Comparison of ENCODE assay signal across 29 mouse cellular contexts in genomic region chr16:87743661-87744060, GRCm38 (mm10). TPM values are rescaled to one million over a fixed set of nuclear protein-coding genes. Genes with fewer than 3 reads are reported as not detected.
DNase-seq lines count a peak whose midpoint lies in the region; ATAC-seq lines count a peak whose summit lies in the region.
"Had no signal": no experiment of that assay in that cellular context is flagged by ENCODE, and none has a peak within 500 bp of the region (broad histone marks: within the 10 kb centered on the region; RNA-seq: fewer than 3 reads in every experiment).

No protein-coding gene starts in this region.

- no peaks in the 10 kb centered on the region for H3K27me3 ChIP-seq in forebrain, embryonic 10.5 days (ENCODE audit: poor library complexity, severe bottlenecking)
- no peaks in the 10 kb centered on the region for H3K27me3 ChIP-seq in forebrain, embryonic 14.5 days (replicated peaks; ENCODE audit: control insufficient read depth, insufficient read depth, low read length)
- no peaks in the 10 kb centered on the region for H3K27me3 ChIP-seq in hindbrain, embryonic 11.5 days (ENCODE audit: control insufficient read depth, insufficient read depth, low read length)
- no peaks in the 10 kb centered on the region for H3K27me3 ChIP-seq in hindbrain, embryonic 14.5 days (ENCODE audit: control insufficient read depth, insufficient read depth, low read length)
- H3K27me3 ChIP-seq: embryonic facial prominence, embryonic 13.5 days; limb, embryonic 12.5 days; liver, embryonic 15.5 days had no signal

- no peak overlapping the region for H3K4me2 ChIP-seq in forebrain, embryonic 14.5 days (ENCODE audit: low read length)
- no peak overlapping the region for H3K4me2 ChIP-seq in hindbrain, embryonic 11.5 days (replicated peaks; ENCODE audit: low read depth, low read length)
- no peak overlapping the region for H3K4me2 ChIP-seq in hindbrain, embryonic 14.5 days (replicated peaks)
- H3K4me2 ChIP-seq: embryonic facial prominence, embryonic 13.5 days; heart, embryonic 11.5 days; limb, embryonic 12.5 days; liver, embryonic 15.5 days; lung, embryonic 14.5 days had no signal

- H3K27ac ChIP-seq in forebrain, embryonic 10.5 days, result peak overlapping the region; percentile 44; the same call in 1 of the 2 replicates
- no peak overlapping the region for H3K27ac ChIP-seq in forebrain, embryonic 14.5 days (ENCODE audit: low read depth, low read length)
- H3K27ac ChIP-seq in hindbrain, embryonic 11.5 days (ENCODE audit: low read depth, low read length), result no peak overlapping the region
- no peak overlapping the region for H3K27ac ChIP-seq in hindbrain, embryonic 14.5 days
- H3K27ac ChIP-seq: embryonic facial prominence, embryonic 13.5 days; left cerebral cortex, adult 2 months; limb, embryonic 12.5 days; liver, embryonic 15.5 days; midbrain, embryonic 10.5 days; stomach, postnatal 0 days had no signal

- no peaks in the 10 kb centered on the region for H3K36me3 ChIP-seq in forebrain, embryonic 10.5 days (replicated peaks)
- no peaks in the 10 kb centered on the region for H3K36me3 ChIP-seq in forebrain, embryonic 14.5 days (ENCODE audit: control insufficient read depth, insufficient read depth, low read length)
- no peaks in the 10 kb centered on the region for H3K36me3 ChIP-seq in hindbrain, embryonic 11.5 days (ENCODE audit: control insufficient read depth, insufficient read depth, low read length)
- H3K36me3 ChIP-seq in hindbrain, embryonic 14.5 days (replicated peaks; ENCODE audit: control insufficient read depth, insufficient read depth), result no peaks in the 10 kb centered on the region
- H3K36me3 ChIP-seq: embryonic facial prominence, embryonic 13.5 days; limb, embryonic 12.5 days; liver, embryonic 15.5 days; midbrain, embryonic 10.5 days had no signal

- no peak for DNase-seq in forebrain, embryonic 10.5 days (ENCODE audit: extremely low spot score, low spot score)
- no peak for DNase-seq in forebrain, embryonic 14.5 days (ENCODE audit: low spot score)
- peak; percentile 51 for DNase-seq in hindbrain, embryonic 11.5 days (ENCODE audit: low spot score)
- DNase-seq in hindbrain, embryonic 14.5 days (ENCODE audit: low spot score), result no peak
- DNase-seq in testis, postnatal 10 days (ENCODE audit: low spot score), result peak; percentile 11
- no peak for DNase-seq in testis, postnatal 14 days (ENCODE audit: low spot score)
- peak; percentile 75 for DNase-seq in retina, postnatal 1 day
- no peak for DNase-seq in frontal cortex, postnatal 25 days (ENCODE audit: low spot score in 2 of 2)
- DNase-seq: adrenal gland, postnatal 36 days; cerebellum, adult 18-20 months; cerebellum, postnatal 10 days; gastrocnemius, postnatal 14 days; heart, postnatal 36 days; kidney, adult 11 months; kidney, postnatal 14 days; lung, embryonic 14.5 days; lung, postnatal 14 days; right cerebral cortex, postnatal 4 days; thymus, postnatal 4 days had no signal

- H3K9ac ChIP-seq in forebrain, embryonic 14.5 days (ENCODE audit: low read length), result no peak overlapping the region
- no peak overlapping the region for H3K9ac ChIP-seq in hindbrain, embryonic 11.5 days (ENCODE audit: low read depth, low read length)
- no peak overlapping the region for H3K9ac ChIP-seq in hindbrain, embryonic 14.5 days
- H3K9ac ChIP-seq: embryonic facial prominence, embryonic 13.5 days; limb, embryonic 12.5 days; liver, embryonic 15.5 days; lung, embryonic 14.5 days had no signal

- H3K4me3 ChIP-seq in forebrain, embryonic 10.5 days, result no peak overlapping the region
- no peak overlapping the region for H3K4me3 ChIP-seq in forebrain, embryonic 14.5 days (ENCODE audit: low read depth, low read length)
- H3K4me3 ChIP-seq in hindbrain, embryonic 11.5 days (ENCODE audit: low read depth, low read length), result no peak overlapping the region
- H3K4me3 ChIP-seq in hindbrain, embryonic 14.5 days (replicated peaks; ENCODE audit: low read length), result no peak overlapping the region
- H3K4me3 ChIP-seq: embryonic facial prominence, embryonic 13.5 days; erythroblast, embryonic 14.5 days; left cerebral cortex, adult 2 months; limb, embryonic 12.5 days; liver, embryonic 15.5 days; midbrain, embryonic 10.5 days had no signal

- peaks cover 8% of the 10 kb centered on the region for H3K4me1 ChIP-seq in forebrain, embryonic 10.5 days
- H3K4me1 ChIP-seq in forebrain, embryonic 14.5 days (ENCODE audit: control insufficient read depth, insufficient read depth, low read length), result no peaks in the 10 kb centered on the region
- H3K4me1 ChIP-seq in hindbrain, embryonic 11.5 days (replicated peaks; ENCODE audit: control insufficient read depth, insufficient read depth, low read length), result no peaks in the 10 kb centered on the region
- H3K4me1 ChIP-seq in hindbrain, embryonic 14.5 days (replicated peaks; ENCODE audit: control insufficient read depth, insufficient read depth, low read length), result no peaks in the 10 kb centered on the region
- H3K4me1 ChIP-seq: embryonic facial prominence, embryonic 13.5 days; limb, embryonic 12.5 days had no signal

- no peak for ATAC-seq in forebrain, embryonic 14.5 days
- ATAC-seq in hindbrain, embryonic 11.5 days (ENCODE audit: low FRiP score), result peak; percentile 80
- ATAC-seq in hindbrain, embryonic 14.5 days (ENCODE audit: low FRiP score), result no peak; the same call in 1 of the 2 replicates
- ATAC-seq: forebrain, embryonic 16.5 days; inflammation-experienced regulatory T-cells, adult 6 months had no signal

- no peaks in the 10 kb centered on the region for H3K9me3 ChIP-seq in forebrain, embryonic 10.5 days
- no peaks in the 10 kb centered on the region for H3K9me3 ChIP-seq in forebrain, embryonic 14.5 days (replicated peaks; ENCODE audit: control insufficient read depth, low read length)
- H3K9me3 ChIP-seq in hindbrain, embryonic 11.5 days (ENCODE audit: control insufficient read depth, low read length), result no peaks in the 10 kb centered on the region
- H3K9me3 ChIP-seq in hindbrain, embryonic 14.5 days (ENCODE audit: control insufficient read depth, low read length), result no peaks in the 10 kb centered on the region
- H3K9me3 ChIP-seq: limb, embryonic 12.5 days; liver, embryonic 15.5 days; midbrain, embryonic 10.5 days had no signal

- 50% methylated on average over 3 of the region's 3 CpGs for WGBS in forebrain, embryonic 10.5 days
- WGBS in forebrain, embryonic 14.5 days, result 30% methylated on average over 3 of the region's 3 CpGs
- 38% methylated on average over 3 of the region's 3 CpGs for WGBS in hindbrain, embryonic 11.5 days
- WGBS in hindbrain, embryonic 14.5 days, result 28% methylated on average over 3 of the region's 3 CpGs

RNA-seq across cellular contexts. Expression of gene Bach1, which starts 44.9 kb away (rescaled TPM):
- 10.8 and 12.0 TPM in 2 replicates for polyA plus RNA-seq in forebrain, embryonic 10.5 days (2016; fragmentation: Nextera tagmentation; extraction: Ambion mirVana)
- 17.2 and 25.0 TPM in 2 replicates for polyA plus RNA-seq in forebrain, embryonic 14.5 days (2014; fragmentation: Nextera tagmentation; extraction: Ambion mirVana)
- polyA plus RNA-seq in hindbrain, embryonic 11.5 days (2014; fragmentation: Nextera tagmentation; extraction: Ambion mirVana), result 24.8 and 30.2 TPM in 2 replicates
- polyA plus RNA-seq in hindbrain, embryonic 14.5 days (2014; fragmentation: Nextera tagmentation; extraction: Ambion mirVana), result 18.8 and 19.9 TPM in 2 replicates

Comparison
In these comparisons a context has a peak if more than half of its experiments do, and no peak if none do; other contexts are left out.
1. DNase-seq: peak in hindbrain, embryonic 11.5 days (single experiment), testis, postnatal 10 days (single experiment) and retina, postnatal 1 day (single experiment); none in forebrain, embryonic 10.5 days (single experiment), forebrain, embryonic 14.5 days (single experiment), hindbrain, embryonic 14.5 days (single experiment), testis, postnatal 14 days (single experiment) and frontal cortex, postnatal 25 days (0 of 2).